Mouse (Mus musculus) cerebellum, adult 9-11 months (tissue): ENCODE measurements around the gene AY358078.
"Not testable (repeated sequence)": the region's sequence is repeated elsewhere in the genome, so short reads cannot be mapped to it uniquely, and the experiment has no call there.

Source experiments
- DNase-seq: peaks from one replicate; pipeline ENCODE4 v3.0.0; 2022

AY358078 gene

GRCm38 (mm10) chr14:51799746-51800145 lies at the start of gene AY358078:
AY358078 (plus strand) TSS chr14:51800046.
- DNase-seq: no peak

DNA sequence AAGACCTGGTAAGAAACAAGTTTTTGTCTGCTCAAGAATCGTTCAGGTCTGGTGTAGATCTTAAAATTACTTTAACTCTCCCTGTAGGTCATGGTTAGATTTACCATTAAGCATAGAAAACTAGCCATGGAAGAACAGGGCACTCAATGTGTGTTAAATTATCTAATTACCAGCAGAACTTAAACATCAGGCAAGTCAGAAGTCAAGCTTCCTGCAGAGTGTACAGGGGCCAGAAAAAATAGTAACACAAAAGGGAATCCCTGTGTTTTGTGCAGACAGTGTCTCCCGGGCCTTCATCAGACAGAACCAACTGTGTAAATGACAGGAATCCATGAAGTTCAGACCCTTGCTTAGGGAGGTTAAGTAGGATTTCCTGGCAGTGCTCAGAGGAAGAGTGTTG lies 43.9 kb upstream of the AY358078 start:
- no peak for DNase-seq

GRCm38 (mm10) chr14:51771378-51771777 lies 28.5 kb upstream of the AY358078 start:
- not testable (repeated sequence) for DNase-seq

DNA sequence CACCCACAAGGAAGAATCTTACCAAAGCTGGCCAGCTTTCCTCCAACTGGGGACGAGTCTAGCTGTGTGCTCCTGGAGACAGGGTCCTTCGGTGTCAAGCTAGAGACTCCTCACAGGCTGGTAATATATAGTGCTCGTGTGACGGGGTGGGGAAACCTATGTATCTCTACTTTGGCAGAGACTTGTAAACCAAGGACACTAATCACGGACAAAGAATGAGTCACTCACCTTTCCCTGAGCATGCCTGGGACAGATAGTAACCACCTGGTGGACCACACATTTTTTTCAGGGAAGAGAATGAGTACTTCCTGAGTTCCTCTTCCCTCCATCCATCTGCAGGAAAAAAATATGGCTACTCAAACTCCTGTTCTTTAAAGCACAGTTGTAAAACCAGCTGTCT lies 26.4 kb upstream of the AY358078 start, which contains the start of gene Ang4:
Gene Ang4, minus strand, starts transcription at position 101 of the 400 bp plus-strand sequence.
- DNase-seq: no peak

GRCm38 (mm10) chr14:51777791-51778190 lies 22.1 kb upstream of the AY358078 start:
- DNase-seq: no peak

DNA sequence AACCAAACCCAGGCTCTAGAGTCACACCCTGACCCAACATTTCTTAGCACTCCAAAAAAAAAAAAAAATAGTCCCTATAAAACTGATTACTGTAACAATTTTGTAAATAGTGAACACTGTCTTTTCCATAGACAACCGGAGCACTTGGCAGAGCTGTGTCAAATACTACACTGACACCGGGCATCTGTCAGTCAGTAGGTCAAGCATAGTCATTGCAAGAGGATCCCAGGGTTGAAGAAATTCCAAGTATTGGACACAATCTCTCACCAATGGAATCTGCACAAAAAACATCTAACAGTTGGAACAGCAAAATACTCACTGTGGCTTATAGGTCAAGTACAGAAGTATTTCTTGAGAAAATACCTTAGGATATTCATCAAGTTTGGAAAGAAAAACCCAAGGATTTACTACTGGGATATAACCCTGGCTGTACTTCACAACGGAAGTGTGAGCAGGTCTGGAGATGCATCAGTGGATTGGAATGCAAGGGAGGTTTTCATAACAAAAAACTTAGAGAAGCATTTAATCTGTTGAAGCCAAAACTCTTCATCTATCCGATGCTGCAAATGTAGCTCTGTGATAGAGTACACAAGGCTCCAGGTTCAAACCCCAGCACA lies 20.9 kb upstream of the AY358078 start:
- no peak for DNase-seq

- no peak for DNase-seq
Measured at GRCm38 (mm10) chr14:51786335-51786734, 13.5 kb upstream of the AY358078 start.

DNA sequence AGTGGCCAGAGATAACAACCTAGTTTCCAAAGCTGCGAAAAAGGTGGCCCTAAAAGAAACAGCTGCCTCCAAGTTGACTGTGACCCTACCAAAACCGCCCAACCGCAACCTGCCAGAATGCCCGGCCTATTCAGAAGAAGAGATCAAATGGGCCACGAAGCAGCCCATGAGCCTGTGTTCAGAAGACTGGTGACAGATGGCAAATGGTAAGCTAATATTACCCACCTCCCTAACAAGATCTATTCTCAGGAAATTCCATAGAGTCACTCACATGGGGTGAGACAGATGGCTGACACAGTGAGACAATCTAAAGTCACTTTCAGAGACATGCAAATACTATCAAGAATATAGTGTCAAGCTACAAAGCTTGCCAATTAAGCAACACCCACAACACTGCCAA lies 12.8 kb upstream of the AY358078 start:
- no peak for DNase-seq

- DNase-seq: no peak
Measured at GRCm38 (mm10) chr14:51789196-51789595, 10.7 kb upstream of the AY358078 start.

DNA sequence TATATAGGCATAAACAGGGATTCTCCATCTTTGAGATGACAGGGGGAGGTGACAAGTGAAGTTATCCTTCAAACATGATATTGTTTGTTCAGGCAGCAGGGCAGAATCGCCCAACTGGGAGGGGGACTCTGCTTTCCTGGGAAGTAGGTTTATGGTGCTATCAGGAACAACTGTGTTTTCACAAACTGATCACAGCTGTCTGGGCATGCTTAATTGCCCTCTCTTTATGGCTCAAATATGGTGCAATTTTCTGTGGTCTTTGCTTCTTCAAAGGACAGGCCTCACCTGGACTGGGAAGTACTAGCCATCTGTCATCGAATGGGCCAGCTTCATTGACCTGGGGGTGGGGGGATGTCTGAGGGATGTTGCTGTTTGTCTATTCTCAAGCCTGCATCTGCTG lies 5.7 kb upstream of the AY358078 start:
- DNase-seq: no peak

- no peak for DNase-seq
Measured at GRCm38 (mm10) chr14:51826625-51827024, 26.8 kb downstream of the AY358078 start.

DNA sequence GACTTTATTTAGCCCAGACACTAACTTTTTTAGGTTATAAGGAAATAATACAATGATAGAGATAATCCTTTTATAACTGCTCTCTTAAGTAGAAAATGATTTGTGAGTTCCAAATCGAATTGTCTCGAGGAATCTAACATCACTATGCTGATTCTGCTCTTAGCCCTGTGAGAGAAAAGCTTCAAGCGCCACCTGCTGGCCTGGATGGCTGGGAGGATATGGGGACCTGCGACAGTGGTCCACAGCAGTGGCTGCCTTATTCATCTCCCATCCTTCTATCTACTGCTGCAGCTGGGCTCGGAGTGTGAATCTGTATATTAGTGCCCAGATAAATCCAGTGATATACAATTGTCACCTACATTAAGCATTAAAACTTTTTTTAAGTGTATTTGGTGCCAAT lies 28.0 kb downstream of the AY358078 start:
- not testable (repeated sequence) for DNase-seq

- DNase-seq: no peak
Measured at GRCm38 (mm10) chr14:51829188-51829587, 29.3 kb downstream of the AY358078 start.

DNA sequence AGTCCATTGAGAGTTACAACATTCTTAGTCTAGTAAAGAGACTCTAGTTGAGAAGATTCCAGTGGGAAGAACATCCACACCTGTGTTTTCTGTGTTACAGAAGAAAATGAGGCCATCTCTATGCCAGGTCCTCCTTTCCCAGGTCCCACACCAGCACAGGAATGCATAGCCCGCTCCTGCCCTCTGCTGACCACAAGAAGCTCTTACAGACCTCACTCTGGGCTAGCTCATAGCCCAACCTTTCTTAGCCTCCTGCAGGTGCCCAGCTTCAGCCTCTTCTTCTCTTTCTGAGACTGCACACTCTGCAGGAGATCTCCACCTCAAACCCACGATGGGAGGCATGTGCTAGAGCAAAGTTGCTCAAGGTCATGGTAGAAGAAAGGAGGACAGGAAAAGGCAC lies 38.6 kb downstream of the AY358078 start:
- not testable (repeated sequence) for DNase-seq

- DNase-seq: no peak
Measured at GRCm38 (mm10) chr14:51842250-51842649, 42.4 kb downstream of the AY358078 start.

DNA sequence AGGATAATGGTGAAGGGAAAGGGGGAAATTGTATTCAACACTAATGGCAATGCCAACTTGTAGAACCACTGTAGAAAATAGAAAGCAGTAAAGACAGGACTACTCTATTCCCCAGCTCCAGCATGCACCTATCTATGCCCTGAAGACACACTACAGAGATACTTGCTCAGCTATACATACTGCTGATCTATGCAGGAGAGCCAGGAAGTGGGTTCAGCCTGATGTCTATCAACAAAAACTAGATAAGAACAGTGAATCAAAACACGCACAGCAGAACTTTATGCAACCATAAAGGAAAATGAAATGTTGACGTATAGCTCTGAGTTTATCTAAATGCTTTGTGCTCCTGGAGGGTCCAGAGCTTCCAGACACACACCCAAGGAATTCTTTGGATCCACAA lies 42.9 kb downstream of the AY358078 start:
- no peak for DNase-seq

- no peak for DNase-seq
Measured at GRCm38 (mm10) chr14:51843882-51844281, 44.0 kb downstream of the AY358078 start.

GRCm38 (mm10) chr14:51846566-51846965 lies 46.7 kb downstream of the AY358078 start:
- DNase-seq: no peak

DNA sequence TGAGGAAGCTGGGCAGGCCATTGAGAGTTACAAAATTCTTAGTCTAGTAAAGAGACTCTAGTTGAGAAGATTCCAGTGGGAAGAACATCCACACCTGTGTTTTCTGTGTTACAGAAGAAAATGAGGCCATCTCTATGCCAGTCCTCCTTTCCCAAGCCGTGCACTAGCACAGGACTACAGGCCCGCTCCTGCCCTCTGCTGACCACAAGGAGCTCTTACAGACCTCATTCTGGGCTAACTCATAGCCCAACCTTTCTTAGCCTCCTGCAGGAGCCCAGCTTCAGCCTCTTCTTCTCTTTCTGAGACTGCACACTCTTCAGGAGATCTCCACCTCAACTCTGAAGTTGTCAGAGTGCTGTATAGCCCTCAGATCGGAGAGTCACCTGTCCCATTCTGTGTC lies 51.2 kb downstream of the AY358078 start:
- not testable (repeated sequence) for DNase-seq

GRCm38 (mm10) chr14:51853399-51853798 lies 53.6 kb downstream of the AY358078 start, which contains the start of gene Ear6:
Ear6 (plus strand) TSS chr14:51853699.
- DNase-seq: no peak

DNA sequence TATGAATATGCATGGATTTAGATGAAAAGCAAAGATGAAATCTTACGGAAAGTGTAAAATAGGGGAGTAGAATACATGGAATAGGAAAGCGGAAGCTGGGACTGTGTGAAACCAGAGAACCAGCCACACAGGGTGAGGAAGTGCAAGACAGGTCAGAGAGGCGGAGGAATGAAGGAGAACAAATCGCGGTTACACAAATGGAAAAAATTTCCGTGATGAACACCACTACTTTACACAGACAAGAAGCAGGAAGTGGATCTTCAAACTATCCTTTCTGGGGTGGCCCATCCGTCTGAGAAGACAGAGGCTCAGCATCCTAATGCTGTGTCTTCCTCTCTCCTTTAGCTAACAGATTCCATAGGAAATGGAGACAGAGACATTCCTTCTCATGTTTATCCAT lies 55.4 kb downstream of the AY358078 start:
- not testable (repeated sequence) for DNase-seq

- not testable (repeated sequence) for DNase-seq
Measured at GRCm38 (mm10) chr14:51863603-51864002, 63.8 kb downstream of the AY358078 start.

DNA sequence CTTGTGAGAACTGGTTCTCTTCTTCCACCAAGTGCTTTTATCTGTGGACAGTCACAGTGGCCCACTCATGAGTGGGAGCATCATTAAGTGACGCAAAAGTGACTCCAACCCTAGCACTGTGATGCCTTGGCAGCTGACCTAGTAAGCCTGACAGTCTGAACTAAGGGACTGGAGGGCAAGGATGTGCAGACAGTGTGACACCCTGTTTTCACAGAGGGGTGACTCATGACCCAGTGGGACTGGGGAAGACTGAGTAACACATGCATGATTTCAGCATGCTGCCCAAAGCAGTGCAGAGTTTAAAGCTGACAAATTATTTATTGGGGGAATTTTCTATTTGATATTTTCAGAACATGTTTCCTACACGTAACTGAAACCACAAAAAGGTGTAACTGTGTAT lies 70.9 kb downstream of the AY358078 start:
- DNase-seq: no peak

- no peak for DNase-seq
Measured at GRCm38 (mm10) chr14:51871741-51872140, 71.9 kb downstream of the AY358078 start.
